Mouse (Mus musculus) testis, adult 2 months (tissue): Measurements from ENCODE around the gene Arhgap24.

ENCODE experiments used
- CTCF ChIP-seq: fragments of 200-500 bp; IDR thresholded peaks from 2 replicates; pipeline ENCODE4 v1.5.1; 2012; ENCODE audit warnings: low read depth, mild to moderate bottlenecking, inconsistent platforms, low read length, moderate library complexity; ENCODE audit not compliant: control insufficient read depth, insufficient read depth, insufficient replicate concordance
- POLR2A ChIP-seq: fragments of 200-500 bp; IDR thresholded peaks from 2 replicates; pipeline ENCODE4 v1.6.1; 2012; ENCODE audit warnings: low read depth, mild to moderate bottlenecking, inconsistent platforms, low read length, moderate library complexity; ENCODE audit not compliant: control insufficient read depth

DNA sequence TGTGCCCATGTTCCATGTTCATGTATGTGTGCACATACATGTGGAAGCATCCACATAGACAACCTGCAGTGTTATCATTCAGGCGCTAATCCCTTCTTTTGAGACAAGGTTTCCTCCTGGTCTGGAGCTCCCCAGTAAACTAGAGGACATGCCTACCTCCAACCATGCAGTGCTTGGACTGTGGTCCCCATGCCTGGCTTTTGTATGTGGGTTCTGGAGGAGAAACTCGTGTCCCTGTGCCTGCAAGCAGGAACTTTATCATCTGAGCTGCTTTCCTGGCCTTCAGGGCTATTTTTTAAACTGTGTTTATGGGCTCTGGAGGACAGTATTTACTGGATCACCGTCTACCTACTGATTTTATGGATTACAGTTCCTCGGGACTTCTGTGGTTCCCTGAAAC is 262.9 kb downstream of the Arhgap24 start:
- TF ChIP-seq CTCF (no peak), POLR2A (no peak)
